Mouse (Mus musculus): Measurements from ENCODE around the gene Nuak2. TPM values are rescaled to one million over a fixed set of nuclear protein-coding genes. Genes with fewer than 3 reads are reported as not detected.
"Not testable (repeated sequence)": the region's sequence is repeated elsewhere in the genome, so short reads cannot be mapped to it uniquely, and the experiment has no call there.

The Nuak2 gene
- total RNA-seq (2021): 1 to 10 TPM; 3.6 to 5.4 TPM
- long read RNA-seq, experiment 1, partial matches to known transcripts: 0 of 2 reads
- long read RNA-seq, experiment 1, other reads (novel, unspliced or antisense): 0 of 2 reads
- long read RNA-seq, experiment 2, transcript Nuak2-202 (7 exons, 3,107 nt): major isoform, 6 of 7 reads
- long read RNA-seq, experiment 2, partial matches to known transcripts: 0 of 7 reads
- long read RNA-seq, experiment 2, other reads (novel, unspliced or antisense): 1 of 7 reads

GRCm38 (mm10) chr1:132315889-132316624 lies at the start of gene Nuak2:
Nuak2 (plus strand) TSS chr1:132316126.
- DNase-seq: peak; percentile 88
- intact Hi-C loops (cut with DNase I): loop anchor here (1.0 kb wide), 1 partner anchor 37 kb away; no protein-coding TSS in a partner anchor

- DNase-seq: no peak
- intact Hi-C loops (cut with DNase I): no loop called here
Observed at GRCm38 (mm10) chr1:132266791-132267557, 49.0 kb upstream of the Nuak2 start.

GRCm38 (mm10) chr1:132267959-132268358 lies 48.0 kb upstream of the Nuak2 start:
- intact Hi-C loops (cut with DNase I): no loop called here
- no peak for DNase-seq

GRCm38 (mm10) chr1:132268418-132269060 lies 47.4 kb upstream of the Nuak2 start:
- intact Hi-C loops (cut with DNase I): no loop called here
- no peak for DNase-seq

GRCm38 (mm10) chr1:132271237-132271636 lies 44.7 kb upstream of the Nuak2 start:
- intact Hi-C loops (cut with DNase I): no loop called here
- DNase-seq: no peak

GRCm38 (mm10) chr1:132276694-132277093 lies 39.2 kb upstream of the Nuak2 start:
- DNase-seq: no peak
- intact Hi-C loops (cut with DNase I): no loop called here

GRCm38 (mm10) chr1:132277124-132277523 lies 38.8 kb upstream of the Nuak2 start:
- DNase-seq: no peak
- intact Hi-C loops (cut with DNase I): no loop called here

- DNase-seq; intact Hi-C loops (cut with DNase I): not testable (repeated sequence)
Observed at GRCm38 (mm10) chr1:132280636-132281035, 35.3 kb upstream of the Nuak2 start.

GRCm38 (mm10) chr1:132281523-132282176 lies 34.3 kb upstream of the Nuak2 start:
- intact Hi-C loops (cut with DNase I): no loop called here
- no peak for DNase-seq

- DNase-seq: no peak
- intact Hi-C loops (cut with DNase I): no loop called here
Observed at GRCm38 (mm10) chr1:132282177-132282536, 33.8 kb upstream of the Nuak2 start.

- intact Hi-C loops (cut with DNase I): no loop called here
- DNase-seq: no peak
Observed at GRCm38 (mm10) chr1:132283018-132283417, 32.9 kb upstream of the Nuak2 start.

- no peak for DNase-seq
- intact Hi-C loops (cut with DNase I): no loop called here
Observed at GRCm38 (mm10) chr1:132286735-132287134, 29.2 kb upstream of the Nuak2 start.

- intact Hi-C loops (cut with DNase I): no loop called here
- DNase-seq: peak in 1 of 2 experiments; percentile 31
Observed at GRCm38 (mm10) chr1:132287445-132287844, 28.5 kb upstream of the Nuak2 start.

- intact Hi-C loops (cut with DNase I): no loop called here
- no peak for DNase-seq
Observed at GRCm38 (mm10) chr1:132287991-132288451, 27.9 kb upstream of the Nuak2 start.

GRCm38 (mm10) chr1:132289965-132290364 lies 26.0 kb upstream of the Nuak2 start:
- DNase-seq: no peak
- intact Hi-C loops (cut with DNase I): no loop called here

GRCm38 (mm10) chr1:132290921-132291675 lies 24.8 kb upstream of the Nuak2 start:
- DNase-seq: no peak
- intact Hi-C loops (cut with DNase I): no loop called here

- no peak for DNase-seq
- intact Hi-C loops (cut with DNase I): no loop called here
Observed at GRCm38 (mm10) chr1:132291706-132292105, 24.2 kb upstream of the Nuak2 start.

GRCm38 (mm10) chr1:132292318-132293129 lies 23.4 kb upstream of the Nuak2 start:
- intact Hi-C loops (cut with DNase I): no loop called here
- DNase-seq: peak in 1 of 2 experiments; percentile 38

GRCm38 (mm10) chr1:132295506-132295905 lies 20.4 kb upstream of the Nuak2 start:
- no peak for DNase-seq
- intact Hi-C loops (cut with DNase I): no loop called here

Data from heart, postnatal 14 days (tissue).